Comparison of ENCODE assay signal across 8 mouse cellular contexts in genomic region chr2:58357414-58358131, GRCm38 (mm10). TPM values are rescaled to one million over a fixed set of nuclear protein-coding genes. Genes with fewer than 3 reads are reported as not detected.
A peak's percentile ranks its signal among the peaks of the same experiment; 100 is the strongest.
DNase-seq lines count a peak whose midpoint lies in the region; ATAC-seq and TF ChIP-seq lines count a peak whose summit lies in the region.

Gene Acvr1c, minus strand, starts transcription at chr2:58357895.

- peak; percentile 56 for ATAC-seq in megakaryocyte, adult 5-6 weeks (ENCODE audit: poor library complexity, severe bottlenecking)

- intact Hi-C loops in gastrocnemius, adult 2 months (cut with DNase I), result no loop called here
- intact Hi-C loops in left cerebral cortex, postnatal 14 days (cut with DNase I), result no loop called here

- peak; percentile 69 to 73 for DNase-seq in adrenal gland, adult 18-20 months (ENCODE audit: low spot score in 2 of 2)
- DNase-seq in cerebellum, postnatal 10 days, result peak; percentile 53 to 64
- DNase-seq in gastrocnemius, adult 2 months, result peak; percentile 69
- peak; percentile 60 for DNase-seq in induced T-regulatory cell, adult 2 months (ENCODE audit: low read depth)
- DNase-seq in left cerebral cortex, postnatal 14 days (ENCODE audit: low spot score in 2 of 2), result peak; percentile 10 to 25
- peak; percentile 47 to 50 for DNase-seq in right cerebral cortex, postnatal 10 days (ENCODE audit: low spot score in 2 of 2)
- no peak for DNase-seq in adipocyte (ENCODE audit: low spot score)

- H3K27ac ChIP-seq in gastrocnemius, adult 2 months, result no peak within 1 kb of the TSS

- no peak for TF ChIP-seq CTCF in gastrocnemius, adult 2 months (IDR thresholded peaks at IDR 0.05)

- peak within 1 kb of the TSS; percentile 75 for H3K4me3 ChIP-seq in gastrocnemius, adult 2 months

RNA-seq across cellular contexts. Expression of gene Acvr1c, which starts in this region (rescaled TPM):
- total RNA-seq in adrenal gland, adult 18-20 months (2021), result 10 to 100 TPM; 11.1 to 33.6 TPM
- total RNA-seq in gastrocnemius, adult 2 months (2021), result under 1 TPM; 0.05 to 0.61 TPM
- 1 to 10 TPM; 6.2 to 7.3 TPM for total RNA-seq in left cerebral cortex, postnatal 14 days (2021)
- total RNA-seq in megakaryocyte, adult 5-6 weeks (2015), result 0.02 TPM in 1 of 2 replicates, not detected in the other
- total RNA-seq in megakaryocyte, adult 5-6 weeks (2017), result 0.12 and 0.15 TPM in 2 replicates

Comparison
In these comparisons a context has a peak if more than half of its experiments do, and no peak if none do; other contexts are left out.
1. RNA of gene Acvr1c (total RNA-seq): 11.1 to 33.6 TPM in adrenal gland, adult 18-20 months and 6.2 to 7.3 TPM in left cerebral cortex, postnatal 14 days; 0.05 to 0.61 TPM in gastrocnemius, adult 2 months and 0.02 to 0.15 TPM in megakaryocyte, adult 5-6 weeks; every median in the first group is over 4 times any median in the second.
2. Peak in DNase-seq and H3K4me3 ChIP-seq in gastrocnemius, adult 2 months; RNA of the gene not detected or under 1 TPM.
3. Peak in ATAC-seq in megakaryocyte, adult 5-6 weeks; RNA of the gene not detected or under 1 TPM.